Mouse (Mus musculus): Measurements from ENCODE around the gene Slc5a1. TPM values are rescaled to one million over a fixed set of nuclear protein-coding genes. Genes with fewer than 3 reads are reported as not detected.

The Slc5a1 gene
- polyA plus RNA-seq, 1 experiment from 2014 or later, result not detected

Other genes starting within 250 kb of the Slc5a1 start
- 17.3 and 18.1 TPM in 2 replicates for gene Prr14l, start 250.0 kb upstream of the Slc5a1 start, polyA plus RNA-seq (2016; fragmentation: Nextera tagmentation; extraction: Ambion mirVana)
- 34.1 and 40.3 TPM in 2 replicates for gene Depdc5, start 240.5 kb upstream of the Slc5a1 start, polyA plus RNA-seq (2016; fragmentation: Nextera tagmentation; extraction: Ambion mirVana)
- 461 and 499 TPM in 2 replicates for gene Ywhah, start 85.4 kb upstream of the Slc5a1 start, polyA plus RNA-seq (2016; fragmentation: Nextera tagmentation; extraction: Ambion mirVana)
- gene Spon2, start 114.2 kb downstream of the Slc5a1 start, polyA plus RNA-seq (2016; fragmentation: Nextera tagmentation; extraction: Ambion mirVana), result 3.3 and 3.7 TPM in 2 replicates
- gene Ctbp1, start 170.8 kb downstream of the Slc5a1 start, polyA plus RNA-seq (2016; fragmentation: Nextera tagmentation; extraction: Ambion mirVana), result 508 and 530 TPM in 2 replicates
- 123 and 127 TPM in 2 replicates for gene Maea, start 231.3 kb downstream of the Slc5a1 start, polyA plus RNA-seq (2016; fragmentation: Nextera tagmentation; extraction: Ambion mirVana)

Data from hindbrain, embryonic 12.5 days (tissue).